Mouse (Mus musculus) heart, adult 2 months (tissue): ENCODE results near the gene Fundc1. TPM values are rescaled to one million over a fixed set of nuclear protein-coding genes. Genes with fewer than 3 reads are reported as not detected.
"Not testable (repeated sequence)": the region's sequence is repeated elsewhere in the genome, so short reads cannot be mapped to it uniquely, and the experiment has no call there.

Experiments
- DNase-seq, 2 experiments: peaks; one replicate each; pipeline ENCODE4 v3.0.0; 2021
- H3K27ac ChIP-seq: fragments of 200-600 bp; 2 replicates; pipeline ENCODE4 v1.8.1; 2022
- H3K27me3 ChIP-seq: fragments of 200-500 bp; 2 replicates; pipeline ENCODE4 v1.6.1; 2012; ENCODE audit warnings: mild to moderate bottlenecking, low read length, inconsistent platforms, mixed read lengths; ENCODE audit not compliant: control insufficient read depth, insufficient read depth
- H3K36me3 ChIP-seq: fragments of 200-500 bp; 2 replicates; pipeline ENCODE4 v1.6.1; 2012; ENCODE audit warnings: low read length, inconsistent platforms; ENCODE audit not compliant: control insufficient read depth, insufficient read depth
- H3K4me1 ChIP-seq: fragments of 200-500 bp; 2 replicates; pipeline ENCODE4 v1.6.1; 2011; ENCODE audit warnings: low read length; ENCODE audit not compliant: control insufficient read depth, insufficient read depth
- H3K4me3 ChIP-seq: fragments of 200-600 bp; 2 replicates; pipeline ENCODE4 v1.8.1; 2022
- H3K79me2 ChIP-seq: fragments of 200-500 bp; replicated peaks from 2 replicates; pipeline ENCODE4 v1.6.1; 2012; ENCODE audit warnings: mild to moderate bottlenecking, inconsistent platforms, low read length, moderate library complexity, mixed read lengths; ENCODE audit not compliant: control insufficient read depth, insufficient read depth
- H3K9ac ChIP-seq: fragments of 200-500 bp; 2 replicates; pipeline ENCODE4 v1.6.1; 2012; ENCODE audit warnings: low read depth, mild to moderate bottlenecking, control low read depth, inconsistent platforms, low read length, mixed read lengths
- CTCF ChIP-seq: fragments of 200-600 bp; IDR thresholded peaks from 2 replicates; pipeline ENCODE4 v1.8.1; 2022; ENCODE audit warnings: antibody characterized with exemption, mild to moderate bottlenecking, moderate library complexity
- EP300 ChIP-seq: fragments of 200-500 bp; IDR thresholded peaks from 2 replicates; pipeline ENCODE4 v1.6.1; 2011; ENCODE audit warnings: low read depth, low read length, control low read depth; ENCODE audit not compliant: insufficient read depth
- POLR2A ChIP-seq: fragments of 200-500 bp; IDR thresholded peaks from 2 replicates; pipeline ENCODE4 v1.6.1; 2011; ENCODE audit warnings: mild to moderate bottlenecking, low read depth, low read length, control low read depth; ENCODE audit not compliant: insufficient read depth
- WGBS: fragments of 180-500 bp; shearing (Covaris S2); methylation state at CpG from one replicate; pipeline ENCODE4 v1.1.7; 2018; 5-methylcytosine and 5-hydroxymethylcytosine counted together
- intact Hi-C: fragments of 180-260 bp; cut with DNase I; formaldehyde crosslinking; loops from one replicate; pipeline ENCODE4 v1.15.1; 2025
- polyA plus RNA-seq: library from polyadenylated mRNA; depleted of rRNA; stranded (reverse); fragments of >200 nt; gene quantifications from 2 replicates; pipeline ENCODE4 v1.2.3, GENCODE M21; 2012
- total RNA-seq, 2 experiments: library from RNA; stranded (reverse); gene quantifications; 2 replicates each; pipeline ENCODE4 v1.2.3; 2021

Gene Fundc1
- total and polyA plus RNA-seq, 3 experiments, result 12.7 to 29.4 (median 26.2) TPM

- peak overlapping the region; percentile 69 for H3K4me3 ChIP-seq
- H3K36me3 ChIP-seq, result peaks cover 16% of the 10 kb centered on the region
- peak overlapping the region; percentile 88 for H3K9ac ChIP-seq
- no peaks in the 10 kb centered on the region for H3K27me3 ChIP-seq
- TF ChIP-seq CTCF (no peak), EP300 (no peak), POLR2A (no peak)
- H3K4me1 ChIP-seq, result peaks cover 2% of the 10 kb centered on the region
- H3K27ac ChIP-seq, result peak overlapping the region; percentile 96
- DNase-seq, result no peak
- H3K79me2 ChIP-seq, result no peaks in the 10 kb centered on the region
- intact Hi-C loops, result loop anchor here (10.0 kb wide), 1 partner anchor 46 kb away; no protein-coding TSS in a partner anchor
- WGBS, result 32% methylated on average over 10 of the region's 10 CpGs
Observed at GRCm38 (mm10) chrX:17571271-17571620, 879 bp downstream of the Fundc1 start.

DNA sequence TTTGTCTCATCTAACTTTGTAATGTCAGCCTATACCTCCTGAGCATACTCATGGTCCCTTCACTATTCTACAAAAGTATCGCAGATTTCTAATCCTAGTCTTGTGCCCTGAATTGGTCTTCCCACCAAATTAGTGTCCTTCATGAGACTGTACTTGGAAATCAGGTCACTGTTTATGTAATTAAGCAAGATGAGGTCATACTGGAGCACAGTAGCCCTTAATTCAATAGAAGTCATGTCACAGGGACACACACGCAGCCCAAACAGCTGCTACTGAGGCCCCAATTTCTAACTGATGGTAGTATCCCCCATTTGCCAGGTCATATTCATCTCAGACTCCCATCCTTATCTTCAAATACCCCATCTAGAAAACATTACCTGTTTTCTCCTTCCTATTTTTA lies 3.5 kb downstream of the Fundc1 start:
- no peak overlapping the region for H3K9ac ChIP-seq
- H3K27ac ChIP-seq, result no peak overlapping the region
- peaks cover 2% of the 10 kb centered on the region for H3K4me1 ChIP-seq
- intact Hi-C loops, result no loop called here
- no peak for DNase-seq
- no peak overlapping the region for H3K4me3 ChIP-seq
- peaks cover 16% of the 10 kb centered on the region for H3K36me3 ChIP-seq
- no peaks in the 10 kb centered on the region for H3K79me2 ChIP-seq
- WGBS, result 52% methylated on average over 2 of the region's 2 CpGs
- TF ChIP-seq POLR2A (no peak), EP300 (no peak), CTCF (no peak)
- H3K27me3 ChIP-seq, result no peaks in the 10 kb centered on the region

GRCm38 (mm10) chrX:17565743-17566142 lies 6.4 kb downstream of the Fundc1 start:
- Histone ChIP-seq H3K9ac (no peak overlapping the region), H3K27me3 (no peaks in the 10 kb centered on the region), H3K36me3 (peaks cover 13% of the 10 kb centered on the region), H3K27ac (peak overlapping the region; percentile 19; the same call in 1 of the 2 replicates), H3K79me2 (no peaks in the 10 kb centered on the region), H3K4me1 (peaks cover 2% of the 10 kb centered on the region), H3K4me3 (no peak overlapping the region)
- intact Hi-C loops, result no loop called here
- no peak for DNase-seq
- TF ChIP-seq EP300, result no peak
- TF ChIP-seq CTCF, result no peak
- no peak for TF ChIP-seq POLR2A

DNA sequence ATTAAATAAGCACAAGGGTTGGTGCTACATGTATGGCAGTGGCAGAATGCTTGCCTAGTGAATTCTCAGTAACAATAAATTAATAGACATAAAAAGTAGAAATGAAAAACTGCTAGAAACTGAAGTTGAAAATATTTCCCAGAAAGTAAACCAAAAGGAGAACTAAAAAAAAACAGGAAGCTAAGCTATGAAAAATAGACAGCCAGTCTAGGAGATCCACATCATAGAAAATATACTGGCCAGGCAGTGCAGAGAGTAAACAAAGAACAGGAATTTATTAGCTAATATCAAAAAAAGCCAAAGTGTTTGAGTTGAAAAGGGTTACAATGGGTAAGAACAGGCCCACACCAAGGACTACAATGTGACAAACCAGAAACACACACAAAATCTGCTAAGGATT lies 7.4 kb downstream of the Fundc1 start:
- Histone ChIP-seq H3K27ac (no peak overlapping the region), H3K36me3 (peaks cover 9% of the 10 kb centered on the region; the same call in 1 of the 2 replicates)
- TF ChIP-seq CTCF (no peak), POLR2A (no peak), EP300 (no peak)

GRCm38 (mm10) chrX:17558746-17559145 lies 13.4 kb downstream of the Fundc1 start:
- no peak for DNase-seq
- Histone ChIP-seq H3K4me3 (no peak overlapping the region), H3K9ac (no peak overlapping the region), H3K4me1 (no peaks in the 10 kb centered on the region; the same call in 1 of the 2 replicates), H3K79me2 (no peaks in the 10 kb centered on the region), H3K36me3 (no peaks in the 10 kb centered on the region; the same call in none of the 2 replicates), H3K27ac (no peak overlapping the region), H3K27me3 (no peaks in the 10 kb centered on the region)
- 73% methylated on average over 4 of the region's 4 CpGs for WGBS
- TF ChIP-seq POLR2A (no peak), CTCF (no peak)
- intact Hi-C loops, result no loop called here

More for the DNA sequence above, 7.4 kb downstream of the Fundc1 start:
- H3K4me1 ChIP-seq, result peaks cover 2% of the 10 kb centered on the region
- H3K4me3 ChIP-seq, result no peak overlapping the region
- intact Hi-C loops, result loop anchor here (5.0 kb wide), 1 partner anchor 147 kb away; no protein-coding TSS in a partner anchor
- H3K27me3 ChIP-seq, result no peaks in the 10 kb centered on the region
- no peak for DNase-seq
- H3K79me2 ChIP-seq, result no peaks in the 10 kb centered on the region
- no peak overlapping the region for H3K9ac ChIP-seq

- H3K4me1 ChIP-seq, result no peaks in the 10 kb centered on the region; the same call in 1 of the 2 replicates
- H3K36me3 ChIP-seq, result no peaks in the 10 kb centered on the region; the same call in 1 of the 2 replicates
- no peak for DNase-seq
- no peak overlapping the region for H3K27ac ChIP-seq
- no peaks in the 10 kb centered on the region for H3K79me2 ChIP-seq
- H3K27me3 ChIP-seq, result no peaks in the 10 kb centered on the region
- no peak overlapping the region for H3K9ac ChIP-seq
- no peak overlapping the region for H3K4me3 ChIP-seq
- 84% methylated on average over 4 of the region's 4 CpGs for WGBS
- intact Hi-C loops, result no loop called here
- TF ChIP-seq CTCF, result no peak
- no peak for TF ChIP-seq EP300
- no peak for TF ChIP-seq POLR2A
Observed at GRCm38 (mm10) chrX:17554488-17554887, 17.6 kb downstream of the Fundc1 start.

DNA sequence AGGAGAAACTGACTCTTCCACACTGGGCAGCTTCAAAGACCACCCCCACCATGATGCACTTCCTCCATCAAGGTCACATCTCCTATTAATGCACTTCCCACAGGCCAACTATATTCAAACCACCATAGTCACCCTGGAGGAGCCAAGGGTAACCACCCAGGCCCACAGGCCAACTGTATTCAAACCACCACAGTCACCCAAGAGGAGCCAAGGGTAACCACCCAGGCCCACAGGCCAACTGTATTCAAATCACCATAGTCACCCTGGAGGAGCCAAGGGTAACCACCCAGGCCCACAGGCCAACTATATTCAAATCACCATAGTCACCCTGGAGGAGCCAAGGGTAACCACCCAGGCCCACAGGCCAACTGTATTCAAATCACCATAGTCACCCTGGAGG lies 20.5 kb downstream of the Fundc1 start:
- H3K9ac ChIP-seq, H3K27ac ChIP-seq, H3K79me2 ChIP-seq, H3K4me1 ChIP-seq, H3K4me3 ChIP-seq, H3K27me3 ChIP-seq, H3K36me3 ChIP-seq, intact Hi-C loops, DNase-seq: not testable (repeated sequence)
